Mouse (Mus musculus) right cerebral cortex, adult 2 months (tissue): Measurements from ENCODE around the gene AA986860.

Source experiments
- DNase-seq, 2 experiments: peaks; one replicate each; pipeline ENCODE4 v3.0.0; 2021 to 2022; ENCODE audit warnings: low spot score in 2 of 2

AA986860 gene

DNA sequence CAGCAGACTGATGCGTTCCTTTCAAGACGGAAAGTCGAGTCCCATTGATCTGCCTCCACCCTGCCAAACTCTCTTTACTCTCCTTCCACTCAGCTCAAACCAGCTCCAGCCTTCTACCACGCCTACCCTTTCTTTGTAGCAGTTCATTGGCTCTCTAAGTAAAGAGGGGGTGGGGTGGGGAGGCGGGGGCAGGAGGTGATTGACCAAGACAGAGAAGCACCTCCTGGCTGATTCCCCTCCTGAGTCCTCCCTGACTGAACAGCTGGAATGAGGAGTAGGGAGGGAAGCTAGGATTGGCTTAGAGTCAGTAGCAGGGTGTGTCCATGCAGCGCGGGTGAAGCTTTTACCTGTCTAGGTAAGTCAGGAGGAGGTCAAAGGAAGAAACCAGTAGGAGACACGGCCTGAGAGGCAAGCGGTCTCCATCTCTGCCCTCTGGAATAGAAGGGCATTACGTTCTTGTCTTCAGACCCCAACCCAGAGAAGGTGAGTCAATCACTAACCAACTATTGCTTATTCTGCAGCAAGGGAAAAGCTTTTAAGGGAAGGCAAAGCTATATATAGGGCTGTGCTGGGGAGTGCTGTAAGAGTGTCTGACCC, at the start of gene AA986860:
AA986860 (plus strand) TSS at position 236 of the 597 bp plus-strand sequence.
- DNase-seq, result no peak

DNA sequence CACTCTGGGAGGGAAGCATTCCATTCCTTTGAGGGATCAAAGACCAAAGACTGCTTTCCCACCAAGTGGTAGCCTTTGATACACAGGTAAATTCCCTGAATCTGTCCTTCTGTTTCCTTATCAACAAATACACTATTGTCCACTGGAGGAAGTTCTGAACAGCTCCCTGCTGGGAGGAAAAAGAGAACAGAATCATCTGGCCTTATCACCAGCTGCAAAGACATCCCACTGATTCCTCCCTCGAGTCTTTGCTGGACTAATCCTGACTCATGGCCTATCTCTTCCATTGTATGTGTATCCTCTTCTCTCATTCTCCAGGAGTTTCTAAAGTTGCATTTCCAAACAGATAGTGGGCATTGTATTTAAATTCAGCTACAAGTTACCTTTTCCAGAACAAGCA, 47.9 kb upstream of the AA986860 start:
- no peak for DNase-seq

DNA sequence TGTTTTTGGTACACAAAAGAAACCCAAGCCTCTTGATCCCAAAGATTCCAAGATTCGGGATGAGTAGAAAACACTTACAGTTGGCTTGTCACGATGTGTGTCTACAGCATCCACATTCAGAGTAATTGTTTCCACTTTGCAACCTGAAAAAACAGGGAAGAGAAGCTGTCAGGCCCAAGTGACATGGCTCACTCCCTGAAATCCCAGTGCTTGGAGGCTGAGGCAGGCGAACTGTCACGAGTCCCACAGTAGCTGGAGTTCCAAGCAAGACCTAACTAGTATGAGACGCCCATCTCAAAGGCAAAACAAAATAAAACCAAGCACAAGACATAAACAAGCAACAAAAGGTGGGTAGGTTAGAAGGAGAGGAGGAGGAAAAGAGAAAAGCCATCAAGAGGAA, 33.2 kb upstream of the AA986860 start:
- DNase-seq, result no peak

DNA sequence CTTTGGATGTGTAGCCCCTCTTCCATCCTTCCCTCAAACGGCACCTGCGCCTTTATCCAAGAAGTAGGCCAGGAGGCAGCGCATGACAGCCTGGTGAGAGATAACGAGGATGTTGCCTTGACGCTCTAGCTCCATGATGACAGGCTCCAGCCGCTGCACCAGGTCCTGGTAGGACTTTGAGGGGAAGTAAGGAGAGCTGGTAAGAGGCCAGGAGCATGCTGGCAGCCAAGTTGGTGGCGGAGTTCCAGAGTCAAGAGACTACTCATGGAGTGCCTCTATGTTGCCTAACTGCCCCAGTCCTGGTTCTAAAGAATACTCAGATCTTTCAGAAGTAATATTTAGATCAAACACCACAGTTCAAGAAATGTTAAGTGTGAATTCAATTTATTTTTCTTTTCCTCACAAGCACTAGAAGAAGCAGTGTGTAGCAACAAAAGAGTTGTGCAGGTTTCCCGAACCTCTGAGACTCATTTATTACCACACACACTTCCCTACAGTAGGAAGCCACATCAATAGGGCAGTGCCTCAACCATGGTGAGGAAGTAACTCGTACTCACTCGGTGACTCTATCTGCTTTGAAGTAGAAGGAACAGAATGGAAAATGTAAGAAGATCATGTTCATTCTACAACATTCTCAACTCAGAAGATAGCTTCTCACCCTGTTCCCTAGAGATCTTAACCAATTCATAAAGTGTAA, 31.7 kb upstream of the AA986860 start:
- DNase-seq, result peak in 1 of 2 experiments; percentile 50

DNA sequence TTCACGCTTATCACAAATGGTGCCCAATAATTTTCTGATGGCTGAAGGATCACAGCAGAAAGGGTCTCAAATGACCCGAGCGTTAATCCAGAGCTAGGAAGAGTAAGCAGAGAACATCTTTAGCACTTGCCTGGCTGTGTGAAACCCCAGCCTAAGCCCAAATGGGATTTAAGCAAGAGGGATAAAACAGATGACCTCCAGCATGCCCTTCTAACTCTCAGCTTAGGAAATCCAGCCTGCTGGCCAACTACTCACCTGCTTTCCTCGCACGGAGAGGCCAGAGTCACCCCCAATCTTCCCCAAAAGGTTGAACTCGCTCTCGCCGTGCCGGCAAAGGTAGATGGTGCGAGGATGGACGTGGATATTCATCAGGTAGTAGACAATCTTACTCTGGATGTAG, 29.8 kb upstream of the AA986860 start:
- DNase-seq, result no peak

DNA sequence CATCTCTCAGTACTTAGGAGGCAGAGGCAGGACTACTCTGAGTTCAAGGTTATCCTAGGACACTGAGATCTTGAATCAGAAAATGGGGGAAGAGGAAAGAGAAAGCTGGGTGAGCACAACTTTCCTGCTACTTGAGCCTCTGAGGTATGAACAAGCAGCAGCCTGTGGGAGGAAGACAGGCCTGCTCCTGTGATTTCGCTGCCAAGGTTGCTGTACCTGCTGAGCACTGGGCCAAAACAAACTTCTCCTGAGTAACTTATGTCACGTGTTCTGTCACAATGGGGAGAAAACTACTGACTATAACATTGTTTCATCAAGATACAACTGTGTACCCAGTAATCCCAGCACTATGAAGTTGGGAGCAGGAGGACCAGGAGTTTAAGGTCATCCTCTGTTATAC, 28.2 kb upstream of the AA986860 start:
- no peak for DNase-seq

DNA sequence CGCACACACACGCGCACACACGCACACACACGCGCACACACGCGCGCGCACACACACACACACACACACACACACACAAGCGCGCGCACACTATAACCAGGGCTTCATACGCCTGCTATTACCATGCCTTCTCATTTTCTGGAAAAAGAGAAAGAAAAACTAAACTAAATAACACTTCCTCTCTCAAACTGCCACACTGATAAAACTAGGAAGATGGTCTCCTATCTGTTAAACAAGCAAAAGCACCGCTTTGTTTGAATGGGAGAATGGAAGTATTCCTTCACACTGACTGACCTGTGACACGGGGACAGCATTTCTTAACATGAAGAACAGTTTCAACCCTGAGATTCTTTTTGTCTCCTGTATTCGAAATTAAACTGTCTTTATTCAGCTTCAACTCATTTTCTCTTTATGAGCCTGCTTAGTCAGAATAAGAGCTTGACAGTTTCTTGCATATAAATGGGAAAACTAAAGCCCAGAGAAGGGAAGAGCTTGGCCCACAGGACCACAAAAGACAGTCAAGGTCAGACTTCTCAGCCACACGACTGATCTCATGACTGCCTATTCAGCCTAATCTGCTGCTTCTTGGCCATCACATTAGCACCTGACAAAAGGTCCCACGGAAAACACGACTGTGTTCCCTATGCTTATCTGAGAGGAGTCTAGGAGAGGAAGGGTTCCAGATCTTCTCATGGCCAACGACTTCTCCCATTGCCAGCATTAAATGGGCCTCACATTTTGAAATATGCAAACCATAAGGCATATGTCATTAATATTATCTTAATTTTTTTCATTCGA, 21.3 kb upstream of the AA986860 start:
- no peak for DNase-seq

DNA sequence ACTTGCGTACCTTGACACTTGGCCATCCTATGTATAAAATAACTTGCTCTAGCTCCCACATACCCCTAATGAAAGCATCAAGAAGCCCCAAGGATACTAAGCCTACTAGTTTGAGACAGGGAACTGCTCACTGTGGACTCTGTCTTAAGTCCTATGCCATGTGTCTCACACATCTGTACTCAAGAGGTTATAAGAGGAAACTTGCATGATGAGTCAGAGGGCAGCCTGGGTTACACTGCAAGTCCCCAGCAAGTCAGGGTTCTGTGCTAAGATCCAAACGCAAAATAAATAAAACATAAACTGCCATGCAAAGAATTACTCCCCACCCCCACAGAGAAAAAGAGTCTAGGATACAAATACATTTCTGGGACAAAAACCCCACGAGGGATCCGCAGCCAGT, 17.7 kb upstream of the AA986860 start:
- no peak for DNase-seq

DNA sequence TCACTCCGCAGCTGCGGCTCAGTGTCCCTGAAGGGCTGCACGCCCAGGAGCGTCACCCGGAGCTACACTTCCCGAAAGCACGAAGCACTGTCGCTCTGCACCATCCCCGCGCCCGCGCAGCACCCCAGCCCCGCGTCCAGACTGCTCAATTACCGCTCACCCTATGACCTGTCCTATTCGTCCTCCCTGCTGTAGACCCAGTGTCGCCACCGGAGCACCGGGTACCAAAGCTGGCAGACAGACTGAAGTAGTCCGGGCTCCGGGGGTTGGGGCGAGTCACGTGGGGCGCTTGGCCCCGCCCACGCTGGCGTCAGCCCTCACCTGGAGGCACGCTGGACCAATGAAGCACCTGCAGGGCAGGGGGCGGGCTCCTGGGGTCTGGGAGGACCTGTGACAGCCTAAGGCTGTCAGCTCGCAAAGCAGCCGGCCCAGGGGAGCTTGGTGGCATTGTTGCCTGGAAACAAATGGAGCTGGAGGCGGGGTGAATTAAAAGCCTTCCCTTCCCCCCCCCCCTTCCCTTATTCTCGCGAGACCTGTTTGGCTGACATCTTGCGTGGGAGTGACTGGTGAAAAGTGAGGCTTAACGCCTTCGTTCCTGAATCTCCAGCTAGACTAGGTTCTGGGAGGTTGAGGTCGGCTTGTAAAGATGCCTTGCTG, 16.1 kb upstream of the AA986860 start, which contains the start of gene Gm29427:
Gm29427 (minus strand) TSS at position 239 of the 657 bp plus-strand sequence.
- DNase-seq, result peak; percentile 93 to 96

DNA sequence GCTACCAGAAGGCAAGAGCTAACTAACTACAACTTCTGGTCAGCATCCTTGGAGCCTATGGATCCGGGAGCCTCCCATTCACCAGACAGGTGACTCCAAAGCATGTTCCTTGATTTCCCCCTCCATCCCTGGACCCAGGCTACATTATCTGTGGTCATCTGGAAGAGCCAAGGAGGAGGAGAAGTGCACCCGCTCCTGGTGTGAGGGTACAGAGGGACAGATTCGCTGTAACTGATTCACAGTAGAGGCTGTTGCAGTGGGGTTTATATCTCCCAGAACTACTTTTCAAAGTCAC, 15.6 kb upstream of the AA986860 start:
- DNase-seq, result no peak

DNA sequence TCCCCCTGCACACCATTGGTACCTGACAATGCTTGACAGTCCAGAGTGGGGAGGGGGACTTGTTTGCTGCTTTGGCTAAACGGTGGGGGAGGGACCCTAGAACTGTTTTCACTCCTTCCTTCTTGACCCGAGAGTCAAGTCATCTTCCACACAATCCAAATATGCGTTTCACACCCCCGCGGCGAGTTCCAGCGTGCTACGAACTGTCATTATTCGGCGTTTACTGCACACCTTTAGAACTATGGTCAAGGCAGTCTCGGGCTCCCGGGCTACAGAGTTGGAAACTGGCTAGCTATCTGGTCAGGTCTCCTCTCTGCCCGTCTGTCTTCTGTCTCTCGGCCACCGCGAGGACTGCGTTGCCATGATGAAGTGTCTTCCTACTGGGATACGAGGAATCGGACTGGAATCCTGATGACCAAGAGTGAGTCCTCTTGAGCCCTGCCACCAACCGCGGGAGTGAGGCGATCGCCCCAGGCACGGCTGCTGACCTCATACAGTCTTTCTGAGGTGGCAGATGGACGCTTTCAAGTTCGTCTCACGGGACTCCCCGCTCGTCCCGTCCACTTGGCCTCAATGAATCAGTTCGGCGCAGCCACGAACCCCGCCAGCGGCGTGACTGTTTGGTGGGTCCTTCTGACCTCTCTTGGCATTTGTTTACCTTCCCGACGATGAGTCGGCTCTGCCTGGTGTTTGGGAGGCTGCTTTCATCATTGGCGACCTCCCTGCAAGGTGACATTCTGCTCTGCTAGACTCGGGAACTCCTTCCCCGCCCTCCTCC, 15.1 kb upstream of the AA986860 start:
- DNase-seq, result peak; percentile 47 to 49

DNA sequence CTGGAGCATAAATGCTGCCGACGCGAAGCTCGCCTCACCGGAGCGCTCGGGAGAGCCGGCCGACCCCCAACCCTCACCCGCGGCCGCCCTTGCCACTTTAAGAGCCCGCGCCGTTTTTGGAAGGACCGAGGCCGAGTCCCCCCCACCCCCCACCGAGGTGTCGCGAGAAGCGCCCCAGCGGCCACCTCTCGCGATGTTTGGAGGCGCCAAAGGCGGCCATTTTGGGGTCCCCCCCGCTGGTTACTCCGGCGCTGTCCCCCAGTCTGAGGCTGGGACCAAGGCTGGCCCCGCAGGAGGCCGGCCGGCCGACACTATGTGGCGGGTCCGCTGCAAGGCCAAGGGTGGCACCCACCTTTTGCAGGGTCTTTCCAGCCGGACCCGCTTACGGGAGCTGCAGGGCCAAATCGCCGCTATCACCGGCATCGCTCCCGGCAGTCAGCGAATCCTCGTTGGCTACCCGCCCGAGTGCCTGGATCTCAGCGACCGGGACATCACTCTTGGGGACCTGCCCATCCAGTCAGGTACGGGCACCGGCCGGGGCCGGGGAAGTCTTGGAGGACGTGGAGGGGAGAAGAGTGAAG, 14.4 kb upstream of the AA986860 start, which contains the start of gene Yod1:
Yod1 (plus strand) TSS at position 37 of the 581 bp plus-strand sequence.
- DNase-seq, result peak; percentile 84 to 87

DNA sequence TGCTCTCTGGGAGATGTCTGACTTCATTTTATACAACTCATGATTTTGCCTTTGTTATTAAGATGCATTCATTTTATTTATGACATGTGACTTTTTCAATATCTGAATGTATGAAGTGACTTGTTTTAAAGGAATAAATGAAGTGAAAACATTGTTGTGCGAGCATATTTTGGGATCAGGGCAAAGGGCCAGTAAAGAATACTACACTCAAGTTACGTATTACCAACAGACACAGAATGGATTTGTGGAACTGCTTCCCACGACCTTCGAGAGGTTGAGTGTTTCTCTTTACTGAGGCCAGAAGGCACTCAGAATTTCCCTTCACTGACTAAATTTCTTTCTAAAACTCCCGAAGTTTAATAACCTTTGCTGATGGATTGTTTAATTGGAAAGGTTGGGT, 7.6 kb upstream of the AA986860 start:
- no peak for DNase-seq

DNA sequence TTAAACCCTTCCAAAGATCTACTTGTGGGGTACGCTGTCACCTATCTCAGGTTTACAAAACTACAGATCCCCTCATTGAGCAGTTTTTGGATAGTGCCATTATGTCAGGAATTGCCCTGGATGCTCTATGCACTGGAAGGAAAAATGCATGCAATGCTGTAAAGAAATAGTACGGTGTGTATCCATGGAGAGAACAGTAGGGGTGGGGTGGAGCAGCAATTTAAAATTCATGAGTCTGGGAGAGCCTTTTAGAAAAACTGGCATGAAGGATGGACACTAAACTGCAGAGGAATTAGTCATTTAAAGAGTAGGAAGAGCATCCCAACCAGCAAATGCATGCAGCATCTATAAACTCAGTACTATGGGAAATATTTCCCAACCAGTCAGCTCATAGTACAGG, 5.4 kb upstream of the AA986860 start:
- no peak for DNase-seq

DNA sequence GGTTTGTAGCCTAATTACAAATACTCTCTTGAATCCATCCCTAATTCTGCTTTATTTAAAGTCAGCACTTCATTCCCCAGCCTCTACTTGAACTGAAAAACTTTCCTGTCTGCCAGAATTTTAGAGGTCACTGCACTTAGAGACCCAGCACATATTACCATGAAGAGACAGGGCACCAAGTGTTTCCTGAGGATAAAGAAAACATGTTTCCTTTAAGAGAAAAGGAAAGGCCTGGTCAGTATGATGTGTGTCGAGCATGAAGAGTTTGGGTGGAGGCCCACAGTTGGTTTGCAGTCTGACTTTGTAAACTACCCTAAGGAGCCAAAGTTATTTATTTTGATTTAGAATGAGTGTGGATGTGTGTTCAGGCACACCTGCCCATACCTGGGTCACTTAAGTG, 3.7 kb upstream of the AA986860 start:
- no peak for DNase-seq

DNA sequence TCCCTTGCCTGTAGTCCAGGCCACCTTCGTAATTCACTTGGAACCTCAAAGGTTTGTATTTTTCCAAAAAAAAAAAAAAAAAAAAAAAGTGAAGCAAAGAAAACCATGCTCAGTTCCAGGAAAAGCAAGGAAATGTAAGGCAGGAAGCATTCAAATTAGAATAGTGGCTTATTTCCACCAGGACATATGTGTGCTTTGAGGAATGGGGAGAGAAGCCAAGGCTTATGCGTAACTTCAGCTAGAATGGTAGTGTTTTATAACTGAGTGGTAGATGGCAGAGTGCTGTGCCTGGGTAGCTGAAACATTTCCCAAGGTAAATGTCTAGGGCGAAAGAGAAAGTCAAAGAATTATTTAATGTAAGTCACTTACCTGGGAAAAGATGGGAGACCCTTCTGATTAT, 3.1 kb upstream of the AA986860 start:
- no peak for DNase-seq

DNA sequence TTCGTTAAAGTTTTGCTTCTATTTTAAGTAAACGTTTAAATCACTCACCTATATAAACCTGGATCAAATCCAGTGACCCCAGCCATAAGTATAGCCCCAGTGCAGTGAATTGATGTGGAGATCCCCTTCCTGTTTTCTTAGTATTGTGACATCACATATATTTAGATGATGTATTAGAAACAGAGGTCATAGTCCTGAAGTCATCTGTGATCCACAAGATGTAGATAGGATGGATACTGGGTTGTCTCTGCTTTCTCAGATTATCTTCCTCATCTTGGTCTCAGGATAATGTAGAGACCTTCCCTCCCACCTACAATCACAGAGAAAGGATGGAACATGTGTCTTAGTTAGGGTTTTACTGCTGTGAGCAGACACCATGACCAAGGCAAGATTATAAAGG, 2.6 kb upstream of the AA986860 start, which contains the start of gene Pfkfb2:
Pfkfb2 (minus strand) TSS at position 101 of the 400 bp plus-strand sequence.
- no peak for DNase-seq

DNA sequence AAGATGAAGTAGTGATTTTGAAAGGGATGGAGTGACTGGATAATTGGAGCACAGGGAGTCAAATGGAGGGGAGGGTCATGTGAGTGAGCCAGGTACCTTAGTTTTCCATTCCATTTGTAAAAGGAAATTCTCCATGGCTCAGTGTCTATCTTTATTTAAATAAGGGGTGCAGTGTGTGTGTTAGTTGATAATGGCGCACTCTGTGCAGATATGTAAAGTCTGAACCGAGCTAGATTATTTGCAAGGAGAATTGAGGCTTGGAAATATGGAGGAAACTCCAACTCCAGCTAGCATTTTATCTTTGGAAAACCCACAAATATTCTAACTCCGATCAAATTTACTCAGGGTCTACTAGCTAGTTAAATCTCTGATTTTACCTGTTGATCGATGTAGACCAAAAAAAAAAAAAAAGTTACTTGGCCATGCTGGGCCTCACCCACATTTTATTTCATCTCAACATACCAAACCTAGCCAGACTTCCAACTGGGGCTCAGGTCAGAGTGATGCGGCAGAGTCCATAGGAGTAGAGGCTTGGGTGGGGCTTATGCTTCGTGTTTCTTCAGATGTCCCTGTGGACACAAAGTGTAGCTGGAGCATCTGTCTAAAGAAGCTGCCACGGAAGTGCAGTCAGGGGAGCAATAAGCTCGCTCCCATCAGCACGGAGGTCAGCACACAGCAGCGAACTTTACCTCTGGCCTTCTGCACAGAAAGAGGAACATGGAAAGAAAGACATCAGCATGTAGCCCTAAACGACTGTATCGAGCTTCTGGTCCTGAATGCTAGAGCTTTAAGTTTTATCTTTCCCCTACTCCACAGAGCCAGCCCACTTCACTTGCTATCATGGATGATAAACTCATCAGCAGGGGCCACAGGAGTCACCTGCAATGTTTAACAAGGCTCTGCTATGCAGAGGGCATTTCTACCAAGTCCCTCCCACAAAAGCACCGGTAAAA, 1.2 kb downstream of the AA986860 start:
- DNase-seq, result no peak

DNA sequence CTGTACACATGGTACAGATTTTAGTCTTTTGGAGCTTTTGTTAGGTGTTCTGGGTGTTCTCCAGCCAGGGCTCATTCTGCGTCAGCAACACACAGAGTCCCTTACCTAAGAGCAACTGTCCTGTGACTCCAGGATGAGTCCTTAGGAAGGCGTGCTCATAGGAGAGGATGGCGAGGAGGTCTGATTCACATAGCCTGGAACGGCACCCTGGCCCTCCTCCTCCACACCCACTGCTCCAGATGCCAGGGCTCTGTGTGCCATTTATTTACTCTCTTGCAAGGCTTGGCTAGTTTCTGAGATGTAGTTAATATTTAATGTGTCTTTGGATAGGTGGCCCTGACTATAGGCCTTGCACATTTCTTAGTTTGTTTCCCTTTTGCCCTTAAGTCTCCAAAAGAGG, 1.9 kb downstream of the AA986860 start:
- DNase-seq, result peak; percentile 21 to 36

DNA sequence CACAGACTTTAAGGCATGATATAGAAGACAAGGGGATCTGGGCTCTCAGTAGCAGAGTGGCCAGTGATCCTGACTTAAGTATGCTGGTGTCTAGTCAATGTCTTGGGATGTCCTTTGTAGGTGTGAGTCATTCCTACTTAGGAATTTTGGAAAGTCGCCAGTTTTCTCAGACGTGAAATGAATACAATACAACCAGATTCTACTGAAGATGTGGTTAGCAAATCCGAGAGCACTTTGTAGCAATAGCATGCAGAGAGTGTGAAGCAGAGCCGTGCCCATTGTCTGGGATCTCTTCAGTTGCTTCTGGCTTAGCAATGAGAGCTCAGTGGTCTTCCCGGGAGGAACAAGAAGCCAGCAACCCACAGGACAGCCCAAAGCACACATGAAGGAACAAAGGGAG, 2.7 kb downstream of the AA986860 start:
- no peak for DNase-seq
